Mouse (Mus musculus) lung, postnatal 36 days (tissue): ENCODE measurements around the gene Snx15.
"Not testable (repeated sequence)": the region's sequence is repeated elsewhere in the genome, so short reads cannot be mapped to it uniquely, and the experiment has no call there.

Experiments used
- DNase-seq: peaks from one replicate; pipeline ENCODE4 v3.0.0; 2022; ENCODE audit warnings: mixed read lengths

Snx15 gene

GRCm38 (mm10) chr19:6127760-6128341 is at the start of gene Snx15:
TSS of gene Snx15 (minus strand) at chr19:6128304.
- peak; percentile 99 for DNase-seq

GRCm38 (mm10) chr19:6174771-6175170 is 46.7 kb upstream of the Snx15 start:
- no peak for DNase-seq

DNA sequence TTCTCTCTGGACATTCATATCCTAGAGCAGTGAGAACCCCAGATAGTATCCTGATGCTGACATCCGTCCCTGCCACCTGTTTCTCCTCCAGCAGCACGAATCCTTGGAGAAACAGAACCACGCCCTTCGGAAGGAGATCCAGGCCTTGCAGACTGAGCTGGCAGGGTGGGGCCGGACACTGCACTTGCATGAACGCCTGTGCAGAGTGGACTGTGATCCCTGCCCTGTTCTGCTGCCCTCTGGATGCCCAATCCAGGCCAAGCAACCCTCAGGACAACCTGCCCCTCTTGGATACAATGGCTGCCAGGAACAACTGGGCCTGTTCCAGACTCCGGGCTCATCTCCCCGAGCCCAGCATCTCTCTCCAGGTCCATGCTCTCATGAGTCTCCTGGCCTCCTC is 43.1 kb upstream of the Snx15 start:
- DNase-seq: no peak

DNA sequence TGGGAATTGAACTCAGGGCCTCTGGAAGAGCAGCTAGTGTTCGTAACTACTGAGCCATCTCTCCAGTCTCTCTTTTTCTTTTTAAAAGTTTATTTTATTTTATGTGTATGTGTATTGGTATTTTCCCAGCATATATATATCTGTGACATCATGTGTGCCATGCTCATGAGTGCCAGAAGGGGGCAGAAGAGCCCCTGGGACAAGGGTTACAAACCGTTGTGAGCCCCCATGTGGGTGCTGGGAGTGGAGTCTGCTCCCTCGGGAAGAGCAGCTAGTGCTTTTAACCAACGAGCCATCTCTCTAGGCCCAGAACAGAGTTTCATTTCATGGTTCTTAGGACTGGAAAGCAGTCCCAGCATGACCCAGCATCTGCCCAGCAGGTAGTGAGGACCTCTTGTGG is 38.6 kb upstream of the Snx15 start:
- DNase-seq: no peak

- DNase-seq: peak; percentile 81
Observed at GRCm38 (mm10) chr19:6163872-6164547, 35.9 kb upstream of the Snx15 start.

DNA sequence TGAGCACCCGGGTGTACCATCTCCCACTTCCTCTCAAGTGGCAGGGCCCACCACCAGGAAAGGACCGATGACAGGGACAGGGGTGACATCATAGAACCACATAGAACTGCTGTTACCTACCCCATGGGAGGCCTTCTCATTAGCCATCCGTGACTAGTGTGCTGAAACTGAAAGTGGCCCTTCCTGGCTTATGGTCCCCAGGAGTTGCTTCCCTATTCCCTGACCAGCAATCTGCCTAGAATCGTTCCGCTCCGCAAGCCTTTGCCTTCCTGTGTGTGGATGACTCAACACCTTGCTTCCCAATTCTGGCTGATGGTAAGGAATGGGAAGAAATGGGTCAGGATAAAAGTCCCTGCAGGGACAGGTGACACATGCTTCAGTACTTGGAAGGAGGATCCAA is 29.1 kb upstream of the Snx15 start:
- DNase-seq: no peak

DNA sequence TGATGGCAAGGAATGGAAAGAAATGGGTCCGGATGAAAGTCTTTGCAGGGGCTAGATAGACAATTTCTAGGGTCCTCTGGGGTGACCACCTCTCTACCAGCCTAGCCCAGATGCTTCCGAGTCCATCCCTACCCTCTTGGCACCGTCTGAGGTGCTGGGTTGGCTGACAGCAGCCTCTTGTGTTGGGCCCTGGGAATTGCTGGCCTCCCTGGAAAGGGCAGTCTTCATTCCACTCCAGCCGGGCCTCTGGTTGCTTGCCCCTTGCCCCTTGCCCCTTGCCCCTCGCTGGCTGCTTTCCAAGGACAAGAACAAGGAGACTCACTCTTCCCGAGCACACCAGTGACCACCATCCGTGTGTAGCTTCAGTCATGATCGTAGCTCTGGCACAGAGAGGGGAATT is 28.3 kb upstream of the Snx15 start:
- no peak for DNase-seq

GRCm38 (mm10) chr19:6155174-6155573 is 27.1 kb upstream of the Snx15 start:
- no peak for DNase-seq

- no peak for DNase-seq
Observed at GRCm38 (mm10) chr19:6144842-6145241, 16.7 kb upstream of the Snx15 start.

GRCm38 (mm10) chr19:6141394-6141749 is 13.3 kb upstream of the Snx15 start, which contains the start of gene Arl2:
TSS of gene Arl2 (minus strand) at chr19:6141548.
- DNase-seq: peak; percentile 95

GRCm38 (mm10) chr19:6140678-6141393 is 12.7 kb upstream of the Snx15 start, which contains the start of gene Batf2:
TSS of gene Batf2 (plus strand) at chr19:6140983.
- DNase-seq: peak; percentile 94

- no peak for DNase-seq
Observed at GRCm38 (mm10) chr19:6140374-6140677, 12.2 kb upstream of the Snx15 start.

DNA sequence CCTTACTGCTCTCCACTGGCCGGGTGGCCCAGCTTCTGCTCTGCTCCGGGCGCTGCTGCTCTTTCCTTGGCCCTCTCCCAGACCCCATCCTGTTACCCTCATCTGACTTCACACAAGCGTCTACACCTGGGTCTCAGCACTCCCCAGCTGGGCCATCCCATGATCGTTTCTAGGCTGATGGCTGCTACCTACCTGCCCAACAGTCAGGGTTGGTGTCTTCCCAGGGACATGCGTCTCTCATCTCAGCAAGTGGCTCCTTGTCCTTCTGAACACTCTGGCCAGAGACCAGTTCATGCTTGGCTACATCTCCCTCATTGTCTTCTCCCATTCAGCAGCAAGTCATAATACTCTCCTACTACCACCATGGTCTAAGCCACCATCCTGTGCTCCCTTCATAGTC is 11.6 kb upstream of the Snx15 start:
- DNase-seq: no peak

DNA sequence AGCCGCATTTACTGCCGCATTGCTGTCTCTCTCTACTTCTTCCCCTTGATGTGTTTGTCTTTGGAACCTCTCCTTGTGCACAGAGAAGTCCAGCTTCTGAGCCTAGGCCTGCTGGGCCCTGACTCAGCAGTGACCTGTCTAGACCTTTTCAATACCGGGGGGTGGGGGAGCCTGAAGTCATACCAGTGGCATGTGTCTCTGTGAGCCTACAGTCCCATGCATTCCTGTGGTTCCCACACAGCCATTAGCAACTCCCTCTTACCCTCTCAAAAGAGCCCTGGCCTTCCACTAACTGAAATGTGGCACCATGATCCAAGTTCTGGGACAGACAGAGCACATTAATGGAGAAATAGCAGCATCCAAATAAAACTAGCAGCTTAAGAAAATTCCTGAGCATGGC is 8.3 kb upstream of the Snx15 start:
- DNase-seq: no peak

GRCm38 (mm10) chr19:6133197-6133596 is 5.1 kb upstream of the Snx15 start:
- DNase-seq: not testable (repeated sequence)

- DNase-seq: no peak
Observed at GRCm38 (mm10) chr19:6132171-6132827, 4.2 kb upstream of the Snx15 start.

DNA sequence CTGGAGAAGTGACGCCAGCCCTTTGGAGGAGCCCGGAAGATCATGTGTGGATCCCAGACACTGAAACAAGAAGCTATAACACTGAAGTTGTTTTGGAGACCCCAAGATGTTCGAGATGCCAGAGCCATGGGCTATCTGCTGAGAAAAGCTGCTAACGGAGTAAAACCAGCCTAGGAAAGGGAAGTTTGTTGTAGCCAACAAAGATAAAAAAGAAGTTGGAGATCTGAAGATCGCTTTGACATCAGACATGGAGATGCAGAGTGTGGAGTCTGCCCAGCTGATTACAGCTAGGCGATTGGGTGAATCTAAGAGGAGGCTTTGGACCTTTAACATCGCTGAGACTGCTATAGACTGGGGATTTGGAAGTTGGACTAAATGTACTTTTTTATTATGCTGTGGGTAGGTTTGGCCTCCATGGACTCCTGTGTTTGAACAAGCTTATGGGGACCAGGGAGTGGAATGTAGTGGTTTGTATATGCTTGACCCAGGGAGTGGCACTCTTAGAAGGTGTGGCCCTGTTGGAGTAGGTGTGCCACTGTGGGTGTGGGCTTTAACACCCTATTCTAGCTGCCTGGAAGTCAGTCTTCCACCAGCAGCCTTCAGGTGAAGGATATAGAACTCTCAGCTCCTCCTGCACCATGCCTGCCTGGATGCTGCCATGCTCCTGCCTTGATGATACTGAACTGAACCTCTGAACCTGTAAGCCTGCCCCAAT is 2.5 kb upstream of the Snx15 start:
- peak; percentile 25 for DNase-seq

DNA sequence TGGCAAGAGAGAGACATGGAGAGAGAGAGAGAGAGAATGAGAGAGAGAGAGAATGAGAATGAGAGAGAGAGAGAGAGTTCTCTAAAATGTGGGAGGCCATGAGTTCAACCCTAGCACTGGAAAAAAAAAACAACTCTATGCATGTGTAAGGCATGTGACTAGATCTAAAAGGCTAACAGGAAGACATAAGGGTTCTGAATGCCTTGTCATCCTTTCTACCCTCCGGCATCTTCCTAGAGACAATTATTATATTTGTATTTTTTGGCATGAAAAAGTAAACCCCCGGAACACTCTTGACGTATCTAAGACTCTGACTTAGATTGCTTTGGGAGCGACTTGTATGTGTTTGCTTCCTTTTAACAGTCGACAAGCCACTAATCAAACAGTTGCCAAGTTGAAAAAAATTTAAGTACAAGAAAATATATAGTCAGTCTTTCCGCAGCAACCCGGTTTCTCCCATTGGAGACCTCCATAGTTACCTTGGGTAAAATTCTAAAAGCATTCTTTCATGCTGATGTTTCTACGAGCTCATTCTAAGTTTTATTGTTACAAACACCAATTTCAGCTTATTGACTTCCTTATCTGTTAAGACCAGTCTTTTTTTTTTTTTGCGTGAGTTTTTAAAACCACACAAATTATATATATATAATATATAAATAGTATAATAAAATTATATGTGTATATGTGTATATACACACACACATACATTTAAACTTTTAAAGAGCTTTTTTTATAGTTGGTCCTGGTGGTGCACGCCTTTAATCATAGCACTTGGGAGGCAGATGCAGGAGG is 1.1 kb downstream of the Snx15 start:
- DNase-seq: no peak

DNA sequence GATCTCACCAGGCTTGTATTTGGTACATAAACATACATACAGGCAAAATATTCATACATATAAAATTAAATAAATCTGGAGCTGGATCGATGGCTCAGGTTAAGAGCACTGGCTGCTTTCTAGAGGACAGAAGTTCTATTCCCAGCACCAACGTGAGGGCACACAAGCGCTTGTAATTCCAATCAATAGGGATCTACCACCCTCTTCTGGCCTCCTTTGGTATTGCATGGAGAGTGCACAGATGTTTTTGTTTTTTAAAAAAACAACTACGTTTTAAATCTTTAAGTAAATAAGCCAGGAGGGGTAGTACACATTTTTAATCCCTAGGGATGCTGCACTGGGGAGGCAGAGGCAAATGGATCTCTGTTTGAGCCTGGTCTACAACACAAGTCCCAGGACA is 1.8 kb downstream of the Snx15 start:
- peak; percentile 86 for DNase-seq

DNA sequence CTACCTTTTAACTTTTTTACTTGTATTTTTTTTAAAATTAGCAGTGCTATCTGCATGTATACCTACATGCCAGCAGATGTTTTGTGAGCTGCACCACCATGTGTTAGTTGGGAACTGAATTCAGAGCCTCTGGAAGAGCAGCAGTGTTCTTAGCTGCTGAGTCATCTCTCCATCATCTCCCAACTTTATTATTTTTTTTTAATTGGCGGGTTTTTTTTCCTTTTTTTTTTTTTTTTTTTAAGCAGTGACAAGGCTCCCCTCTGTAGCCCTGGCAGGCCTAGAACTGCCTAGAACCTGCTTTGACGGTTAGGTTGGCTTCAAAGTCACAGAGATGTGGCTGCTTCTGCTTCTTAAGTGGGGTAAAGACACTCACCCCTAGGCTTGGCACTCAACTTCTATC is 3.2 kb downstream of the Snx15 start:
- DNase-seq: no peak

- DNase-seq: no peak
Observed at GRCm38 (mm10) chr19:6123330-6123729, 4.8 kb downstream of the Snx15 start.

DNA sequence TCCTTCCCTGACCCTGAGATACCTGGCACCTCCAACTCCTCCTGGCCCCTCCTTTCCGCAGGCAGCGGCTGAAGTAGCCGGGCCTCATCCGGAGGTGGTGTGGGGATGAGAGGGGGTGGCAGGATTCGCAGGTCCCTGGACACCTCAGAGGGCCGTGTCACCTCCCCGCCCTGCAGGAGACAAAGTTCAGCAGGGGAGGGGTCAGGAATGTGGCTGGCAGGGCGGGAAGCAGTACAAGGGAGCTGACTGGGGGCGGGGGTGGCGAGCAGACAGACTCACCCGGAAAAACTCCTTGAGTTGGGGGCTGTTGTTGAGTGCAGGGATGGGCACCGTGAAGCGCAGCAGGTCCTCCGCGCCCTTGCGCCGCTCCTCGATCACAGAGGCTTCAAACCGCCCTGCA is 6.3 kb downstream of the Snx15 start:
- DNase-seq: no peak
